Mouse (Mus musculus) brain, embryonic 14.5 days (tissue): ENCODE results near the gene Fam160a1. TPM values are rescaled to one million over a fixed set of nuclear protein-coding genes. Genes with fewer than 3 reads are reported as not detected.

Experiments
- DNase-seq: peaks from one replicate; pipeline ENCODE4 v3.0.0-alpha.2; 2011; ENCODE audit warnings: low read depth
- CTCF ChIP-seq: fragments of 200-500 bp; IDR thresholded peaks from 2 replicates; pipeline ENCODE4 v1.5.1; 2012; ENCODE audit warnings: inconsistent platforms, mild to moderate bottlenecking, moderate library complexity, borderline replicate concordance; ENCODE audit not compliant: insufficient read depth, insufficient read length; ENCODE audit errors: extremely low read depth
- POLR2A ChIP-seq: fragments of 200-500 bp; IDR thresholded peaks from 2 replicates; pipeline ENCODE4 v1.6.1; 2012; ENCODE audit warnings: mild to moderate bottlenecking, inconsistent platforms, borderline replicate concordance; ENCODE audit not compliant: poor library complexity, insufficient read depth, insufficient read length, severe bottlenecking; ENCODE audit errors: extremely low read depth
- polyA plus RNA-seq: library from polyadenylated mRNA; depleted of rRNA; stranded (reverse); fragments of >200 nt; gene quantifications from 2 replicates; pipeline ENCODE4 v1.2.3, GENCODE M21; 2012; rRNA removed

Fam160a1 gene
- polyA plus RNA-seq, 1 experiment: 0.49 TPM

GRCm38 (mm10) chr3:85635591-85635990, 181.5 kb downstream of the Fam160a1 start:
- no peak for DNase-seq
- TF ChIP-seq POLR2A (no peak), CTCF (no peak)

DNA sequence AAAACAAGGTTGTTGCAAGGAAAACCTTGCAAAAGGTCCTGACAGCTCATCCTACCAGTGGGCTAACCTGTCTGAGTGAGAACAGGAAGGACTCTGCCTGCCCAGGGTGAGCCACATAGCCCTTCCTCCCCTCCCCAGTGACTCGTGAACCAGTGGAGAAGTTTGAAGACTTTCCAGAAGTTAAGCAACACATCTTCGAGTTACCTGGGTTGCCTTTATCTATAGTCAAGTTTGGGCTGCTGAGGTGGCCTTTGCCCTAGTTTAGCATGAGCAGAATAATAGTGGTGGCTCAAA, 182.0 kb downstream of the Fam160a1 start:
- no peak for DNase-seq
- no peak for TF ChIP-seq POLR2A
- TF ChIP-seq CTCF: no peak

GRCm38 (mm10) chr3:85634389-85635125, 182.5 kb downstream of the Fam160a1 start:
- TF ChIP-seq POLR2A (no peak), CTCF (no peak)
- peak; percentile 68 for DNase-seq

- TF ChIP-seq POLR2A: no peak
- no peak for TF ChIP-seq CTCF
- no peak for DNase-seq
Measured at GRCm38 (mm10) chr3:85633733-85634132, 183.4 kb downstream of the Fam160a1 start.

GRCm38 (mm10) chr3:85629895-85630510, 187.1 kb downstream of the Fam160a1 start:
- DNase-seq: no peak
- TF ChIP-seq POLR2A: no peak
- no peak for TF ChIP-seq CTCF

DNA sequence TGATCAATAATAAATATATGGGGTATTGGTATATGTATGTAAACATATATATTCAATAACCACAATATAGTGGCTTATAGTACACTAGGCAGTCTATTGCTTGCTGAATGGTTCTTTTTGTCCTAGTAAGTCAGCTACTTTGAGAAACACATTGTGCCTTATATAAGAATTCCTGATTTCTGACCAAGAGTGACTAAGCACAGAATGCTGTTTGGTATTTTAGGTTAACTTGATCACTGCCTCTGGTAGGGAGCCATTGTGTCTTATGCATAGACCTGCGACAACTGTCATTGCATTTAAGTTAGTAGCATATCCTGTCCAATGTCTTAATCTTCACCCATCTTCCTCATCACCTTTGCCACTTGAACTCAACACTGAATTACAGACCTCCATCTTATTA, 197.3 kb downstream of the Fam160a1 start:
- DNase-seq: no peak
- TF ChIP-seq POLR2A: no peak
- TF ChIP-seq CTCF: no peak

DNA sequence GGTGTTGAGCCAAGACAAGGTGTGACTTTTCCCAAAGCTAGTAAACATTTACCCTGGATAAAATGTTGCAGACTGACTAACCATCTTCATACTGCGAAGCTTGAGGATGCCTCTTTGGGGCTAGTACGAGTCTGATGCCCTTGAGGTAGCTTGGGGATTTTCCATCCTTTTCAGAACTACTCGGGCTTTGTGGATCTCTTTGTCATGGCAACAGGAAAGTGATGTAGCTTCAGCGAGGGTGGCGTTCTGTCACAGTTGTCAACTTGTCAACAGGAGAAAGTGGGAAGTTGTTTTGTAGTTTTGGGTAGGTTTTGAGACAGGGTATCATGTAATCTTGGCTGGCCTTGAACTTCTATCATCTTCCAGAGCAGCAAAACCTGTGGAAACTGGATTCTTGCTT, 197.7 kb downstream of the Fam160a1 start:
- DNase-seq: no peak
- no peak for TF ChIP-seq CTCF
- TF ChIP-seq POLR2A: no peak

GRCm38 (mm10) chr3:85618885-85619284, 198.2 kb downstream of the Fam160a1 start:
- TF ChIP-seq CTCF (0 out of 2 replicates have a peak, but pooled peaks have one; percentile 12), POLR2A (no peak)
- DNase-seq: no peak

GRCm38 (mm10) chr3:85616389-85616788, 200.7 kb downstream of the Fam160a1 start:
- DNase-seq: no peak
- no peak for TF ChIP-seq CTCF

Other genes with a start within 250 kb of the Fam160a1 start
- gene Gatb, start 243.2 kb downstream of the Fam160a1 start, polyA plus RNA-seq: 7.7 and 10.9 TPM in 2 replicates
- 0.10 and 0.18 TPM in 2 replicates for gene Glt28d2, start 70.2 kb upstream of the Fam160a1 start, polyA plus RNA-seq
- gene Gm37240, start 70.2 kb upstream of the Fam160a1 start, polyA plus RNA-seq: 0.08 and 0.53 TPM in 2 replicates
- gene Sh3d19, start 153.8 kb upstream of the Fam160a1 start, polyA plus RNA-seq: 13.4 and 19.4 TPM in 2 replicates
- gene Prss48, start 185.2 kb upstream of the Fam160a1 start, polyA plus RNA-seq: not detected in 2 replicates